Mouse (Mus musculus) liver, adult 2 months (tissue): Measurements from ENCODE around the gene Gpatch2l. TPM values are rescaled to one million over a fixed set of nuclear protein-coding genes. Genes with fewer than 3 reads are reported as not detected.

Experiments
- DNase-seq: peaks from one replicate; pipeline ENCODE4 v3.0.0-alpha.2; 2011; ENCODE audit warnings: low read depth, low spot score; ENCODE audit errors: extremely low read depth
- H3K27ac ChIP-seq: fragments of 200-500 bp; replicated peaks from 2 replicates; pipeline ENCODE4 v1.5.1; 2012; ENCODE audit warnings: low read depth, mild to moderate bottlenecking, control low read depth, inconsistent platforms, low read length; ENCODE audit not compliant: insufficient read depth
- H3K27me3 ChIP-seq: fragments of 200-500 bp; 2 replicates; pipeline ENCODE4 v1.6.1; 2012; ENCODE audit warnings: mild to moderate bottlenecking, moderate library complexity, low read length, inconsistent platforms; ENCODE audit not compliant: control insufficient read depth, insufficient read depth
- H3K36me3 ChIP-seq: fragments of 200-500 bp; 2 replicates; pipeline ENCODE4 v1.6.1; 2012; ENCODE audit warnings: low read length, inconsistent platforms; ENCODE audit not compliant: control insufficient read depth, insufficient read depth
- H3K4me1 ChIP-seq: fragments of 200-500 bp; 2 replicates; pipeline ENCODE4 v1.6.1; 2011; ENCODE audit warnings: low read length; ENCODE audit not compliant: control insufficient read depth, insufficient read depth
- H3K4me3 ChIP-seq: fragments of 200-500 bp; 2 replicates; pipeline ENCODE4 v1.5.1; 2011; ENCODE audit warnings: low read depth, mild to moderate bottlenecking, control low read depth, low read length, moderate library complexity; ENCODE audit not compliant: insufficient read depth
- H3K79me2 ChIP-seq: fragments of 200-500 bp; 2 replicates; pipeline ENCODE4 v1.6.1; 2012; ENCODE audit warnings: inconsistent platforms, mild to moderate bottlenecking, low read length, moderate library complexity; ENCODE audit not compliant: control insufficient read depth, insufficient read depth
- H3K9ac ChIP-seq: fragments of 200-500 bp; 2 replicates; pipeline ENCODE4 v1.6.1; 2012; ENCODE audit warnings: low read depth, mild to moderate bottlenecking, control low read depth, inconsistent platforms, low read length
- CTCF ChIP-seq: fragments of 200-500 bp; IDR thresholded peaks from 2 replicates; pipeline ENCODE4 v1.5.1; 2011; ENCODE audit warnings: low read depth, low read length, control low read depth
- POLR2A ChIP-seq: fragments of 200-500 bp; IDR thresholded peaks from 2 replicates; pipeline ENCODE4 v1.6.1; 2011; ENCODE audit warnings: low read length, control low read depth; ENCODE audit not compliant: insufficient read depth; ENCODE audit errors: extremely low read depth
- WGBS: fragments of 180-500 bp; shearing (Covaris S2); methylation state at CpG from one replicate; pipeline ENCODE4 v1.1.7; 2018; 5-methylcytosine and 5-hydroxymethylcytosine counted together
- polyA plus RNA-seq: library from polyadenylated mRNA; depleted of rRNA; stranded (reverse); fragments of >200 nt; gene quantifications from 2 replicates; pipeline ENCODE4 v1.2.3, GENCODE M21; 2012
- total RNA-seq: library from RNA; depleted of rRNA; stranded (reverse); fragments of >200 nt; gene quantifications from 2 replicates; pipeline ENCODE4 v1.2.3, GENCODE M21; 2014

Gpatch2l gene
- total and polyA plus RNA-seq, 2 experiments = 6.1 to 8.7 TPM

- Histone ChIP-seq H3K79me2 (no peaks in the 10 kb centered on the region), H3K4me1 (no peaks in the 10 kb centered on the region)
- 40% methylated on average over 15 of the region's 15 CpGs for WGBS
Observed at GRCm38 (mm10) chr12:86212693-86213470, 28.8 kb upstream of the Gpatch2l start.

DNA sequence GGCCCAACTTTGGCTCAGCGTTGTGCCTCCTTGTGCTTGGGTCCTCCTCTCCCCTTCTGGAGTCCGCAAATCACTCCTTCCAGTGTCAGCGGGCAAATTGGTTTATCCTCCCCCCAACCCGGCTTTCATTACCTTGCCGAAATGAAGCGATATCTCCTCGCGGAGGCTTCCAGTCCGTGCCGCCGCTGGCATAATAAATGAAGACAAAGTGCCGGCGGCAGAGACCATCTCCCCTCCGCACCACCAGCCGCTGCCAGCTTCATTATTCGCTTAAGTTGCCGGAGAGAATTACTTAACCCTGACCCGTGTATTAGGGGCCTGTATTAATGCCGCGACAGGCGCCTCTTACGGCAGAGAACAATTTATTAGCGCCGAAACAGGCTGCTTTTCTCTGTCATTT is 27.5 kb upstream of the Gpatch2l start:
- Histone ChIP-seq H3K27ac (no peak overlapping the region), H3K27me3 (peaks cover 22% of the 10 kb centered on the region; the same call in 1 of the 2 replicates), H3K4me3 (no peak overlapping the region), H3K79me2 (no peaks in the 10 kb centered on the region), H3K4me1 (no peaks in the 10 kb centered on the region), H3K9ac (no peak overlapping the region), H3K36me3 (no peaks in the 10 kb centered on the region)
- TF ChIP-seq CTCF (no peak), POLR2A (no peak)
- WGBS = 20% methylated on average over 24 of the region's 24 CpGs
- no peak for DNase-seq

More at GRCm38 (mm10) chr12:86212693-86213470, 28.8 kb upstream of the Gpatch2l start:
- TF ChIP-seq CTCF = no peak
- TF ChIP-seq POLR2A = no peak
- Histone ChIP-seq H3K36me3 (no peaks in the 10 kb centered on the region), H3K4me3 (no peak overlapping the region), H3K9ac (no peak overlapping the region), H3K27me3 (peaks cover 20% of the 10 kb centered on the region; the same call in 1 of the 2 replicates), H3K27ac (no peak overlapping the region)
- peak; percentile 19 for DNase-seq

DNA sequence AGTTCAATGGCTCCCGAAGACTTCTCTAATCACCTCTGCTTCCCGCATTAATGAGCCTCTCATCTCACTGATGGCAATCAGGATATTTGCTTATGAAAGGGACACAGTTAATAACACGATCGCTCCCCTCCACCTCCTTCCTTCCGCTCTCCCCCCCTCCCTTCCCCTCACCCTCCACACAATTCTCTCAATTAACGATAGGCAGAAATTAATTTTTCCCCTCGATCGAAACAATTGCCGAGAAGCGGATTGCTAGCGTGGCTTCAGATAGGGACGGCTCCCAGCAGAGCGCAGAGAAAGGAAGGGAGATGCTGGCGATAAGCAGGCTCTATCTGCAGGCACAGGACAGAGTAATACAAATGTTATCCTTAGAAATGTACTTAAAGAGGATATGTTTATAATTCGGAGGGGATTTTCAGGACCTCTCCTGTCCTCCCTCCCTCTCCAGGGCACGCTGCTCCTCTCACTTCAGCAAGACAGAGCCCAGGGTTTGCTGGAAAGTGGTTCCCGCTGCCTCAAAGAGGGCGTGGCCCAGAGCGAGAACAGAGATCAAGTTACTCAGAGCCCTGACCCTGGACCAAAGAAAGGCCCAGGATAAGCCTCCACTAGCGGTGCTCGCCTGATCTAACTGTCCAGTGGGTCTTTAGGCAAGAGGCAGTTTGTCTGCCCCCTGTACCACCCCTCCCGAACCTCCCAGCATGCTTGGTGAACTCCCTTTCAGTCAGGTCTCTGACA is 24.8 kb upstream of the Gpatch2l start:
- DNase-seq = no peak
- H3K4me3 ChIP-seq = no peak overlapping the region
- WGBS = 3% methylated on average over 22 of the region's 22 CpGs
- H3K4me1 ChIP-seq = no peaks in the 10 kb centered on the region
- no peak overlapping the region for H3K27ac ChIP-seq
- TF ChIP-seq POLR2A (no peak), CTCF (no peak)
- H3K27me3 ChIP-seq = peaks cover 25% of the 10 kb centered on the region; the same call in 1 of the 2 replicates
- no peak overlapping the region for H3K9ac ChIP-seq
- H3K79me2 ChIP-seq = no peaks in the 10 kb centered on the region
- H3K36me3 ChIP-seq = no peaks in the 10 kb centered on the region

GRCm38 (mm10) chr12:86220200-86221021 is 21.2 kb upstream of the Gpatch2l start:
- no peak for DNase-seq
- Histone ChIP-seq H3K36me3 (no peaks in the 10 kb centered on the region), H3K27ac (no peak overlapping the region), H3K27me3 (peaks cover 15% of the 10 kb centered on the region; the same call in 1 of the 2 replicates), H3K4me3 (no peak overlapping the region), H3K9ac (no peak overlapping the region), H3K79me2 (no peaks in the 10 kb centered on the region), H3K4me1 (no peaks in the 10 kb centered on the region)
- TF ChIP-seq POLR2A (no peak), CTCF (no peak)
- 9% methylated on average over 38 of the region's 38 CpGs for WGBS

GRCm38 (mm10) chr12:86221074-86221703 is 20.5 kb upstream of the Gpatch2l start:
- no peaks in the 10 kb centered on the region for H3K4me1 ChIP-seq
- no peaks in the 10 kb centered on the region for H3K36me3 ChIP-seq
- no peak for DNase-seq
- H3K79me2 ChIP-seq = no peaks in the 10 kb centered on the region
- TF ChIP-seq POLR2A (no peak), CTCF (no peak)
- peaks cover 13% of the 10 kb centered on the region; the same call in 1 of the 2 replicates for H3K27me3 ChIP-seq
- no peak overlapping the region for H3K9ac ChIP-seq
- no peak overlapping the region for H3K27ac ChIP-seq
- WGBS = 46% methylated on average over 16 of the region's 16 CpGs
- H3K4me3 ChIP-seq = no peak overlapping the region
